Mouse (Mus musculus) limb, embryonic 12.5 days (tissue): ENCODE results near the gene Gspt1. TPM values are rescaled to one million over a fixed set of nuclear protein-coding genes. Genes with fewer than 3 reads are reported as not detected.
"Not testable (repeated sequence)": the region's sequence is repeated elsewhere in the genome, so short reads cannot be mapped to it uniquely, and the experiment has no call there.

Source experiments
- ATAC-seq: fragments of 200-750 bp; cut with Nextera tagmentation; 2 replicates; pipeline ENCODE4 v1.8.0; 2017; ENCODE audit warnings: low read depth, moderate TSS enrichment; ENCODE audit not compliant: insufficient number of reproducible peaks, insufficient read depth, low FRiP score, low TSS enrichment
- H3K27ac ChIP-seq: fragments of 300-500 bp; sonication (generic); 2 replicates; pipeline ENCODE4 v1.5.1; 2016; ENCODE audit warnings: mild to moderate bottlenecking, moderate library complexity
- H3K27me3 ChIP-seq: fragments of 300-500 bp; sonication (generic); 2 replicates; pipeline ENCODE4 v1.6.1; 2016; ENCODE audit warnings: mild to moderate bottlenecking, moderate library complexity
- H3K36me3 ChIP-seq: fragments of 300-500 bp; sonication (generic); 2 replicates; pipeline ENCODE4 v1.6.1; 2016; ENCODE audit warnings: mild to moderate bottlenecking, moderate library complexity
- H3K4me1 ChIP-seq: fragments of 300-500 bp; sonication (generic); replicated peaks from 2 replicates; pipeline ENCODE4 v1.6.1; 2016
- H3K4me2 ChIP-seq: fragments of 300-500 bp; sonication (generic); 2 replicates; pipeline ENCODE4 v1.6.1; 2016; ENCODE audit warnings: mild to moderate bottlenecking, moderate library complexity
- H3K4me3 ChIP-seq: fragments of 300-500 bp; sonication (generic); replicated peaks from 2 replicates; pipeline ENCODE4 v1.5.1; 2016; ENCODE audit warnings: mild to moderate bottlenecking
- H3K9ac ChIP-seq: fragments of 300-500 bp; sonication (generic); replicated peaks from 2 replicates; pipeline ENCODE4 v1.6.1; 2016; ENCODE audit warnings: mild to moderate bottlenecking, moderate library complexity
- H3K9me3 ChIP-seq: fragments of 300-500 bp; sonication (generic); 2 replicates; pipeline ENCODE4 v1.6.1; 2016; ENCODE audit warnings: mild to moderate bottlenecking, moderate library complexity
- WGBS: fragments of 180-500 bp; shearing (Covaris S2); methylation state at CpG from one replicate; pipeline ENCODE4 v1.1.7; 2016; 5-methylcytosine and 5-hydroxymethylcytosine counted together
- polyA plus RNA-seq: library from polyadenylated mRNA; unstranded; fragments of >200 nt; fragmentation: Nextera tagmentation; extraction: Ambion mirVana; gene quantifications from 2 replicates; pipeline ENCODE4 v1.2.1, GENCODE M21; 2016

The Gspt1 gene
- polyA plus RNA-seq, result 106 and 113 TPM in 2 replicates

DNA sequence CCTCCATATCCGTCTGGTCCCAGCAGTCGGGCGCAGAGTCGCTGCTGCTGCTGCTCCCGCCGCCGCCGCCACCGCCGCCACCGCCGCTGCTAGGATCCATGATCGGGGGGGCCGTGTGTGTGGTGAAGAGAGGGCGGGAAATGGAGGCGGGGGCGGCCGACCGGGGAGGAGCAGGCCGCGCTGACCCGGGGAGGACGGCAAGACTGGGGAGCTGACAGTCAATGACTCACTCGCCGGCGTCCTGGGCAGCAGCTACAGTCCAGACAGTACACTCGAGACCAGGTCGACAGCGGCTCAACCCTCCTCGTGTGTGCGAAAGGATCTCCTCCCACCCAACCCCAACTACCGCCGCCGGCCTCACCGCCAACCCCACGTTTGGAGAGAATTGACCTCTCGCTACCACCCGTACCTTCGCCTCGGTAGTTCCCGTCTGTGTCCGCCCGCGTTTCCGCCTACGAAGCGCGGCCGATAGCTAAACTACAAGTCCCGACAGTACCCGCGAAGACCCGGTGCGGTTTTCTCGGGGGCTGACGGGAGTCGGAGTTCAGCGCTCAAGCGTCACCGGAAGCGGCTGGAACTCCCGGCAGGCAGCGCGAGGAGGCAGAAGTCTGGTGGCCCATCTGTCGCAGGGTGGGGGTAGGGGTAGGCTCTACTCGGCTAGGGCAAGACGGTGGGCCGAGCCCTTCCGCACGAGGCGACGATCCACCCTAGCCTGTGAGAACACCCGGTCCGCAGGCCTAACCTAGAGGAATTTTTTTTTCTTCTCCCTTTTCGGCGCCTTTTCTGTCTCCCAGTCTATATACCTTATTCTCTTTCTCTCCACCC, at the start of gene Gspt1:
Gene Gspt1 (minus strand): TSS at position 428 of the 825 bp plus-strand sequence.
- peak within 1 kb of the TSS; percentile 74 for H3K4me2 ChIP-seq
- under 1% methylated on average over 76 of the region's 76 CpGs for WGBS

DNA sequence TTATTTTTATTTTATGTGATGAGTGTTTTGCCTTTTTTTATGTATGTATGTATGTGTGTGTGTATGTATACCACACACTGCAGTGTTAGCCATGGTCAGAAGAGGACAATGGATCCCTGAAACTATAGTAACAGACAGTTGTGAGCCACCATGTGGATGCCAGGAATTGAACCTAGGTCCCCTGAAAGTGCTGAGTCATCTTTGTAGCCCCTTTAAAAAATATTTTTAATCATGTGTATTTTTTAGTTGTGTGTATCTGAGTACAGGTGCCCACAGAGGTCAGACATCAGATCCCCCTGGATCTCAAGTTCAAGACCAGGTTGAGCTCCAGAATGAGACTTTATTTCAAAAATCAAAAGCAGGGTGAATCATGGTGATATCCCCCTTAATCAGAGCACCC, 49.6 kb upstream of the Gspt1 start:
- Histone ChIP-seq H3K9me3 (no peaks in the 10 kb centered on the region), H3K4me2 (no peak overlapping the region), H3K4me1 (no peaks in the 10 kb centered on the region), H3K36me3 (no peaks in the 10 kb centered on the region), H3K9ac (no peak overlapping the region), H3K27me3 (no peaks in the 10 kb centered on the region), H3K27ac (no peak overlapping the region), H3K4me3 (no peak overlapping the region)
- no peak for ATAC-seq

More for the DNA sequence above, at the start of gene Gspt1:
- Histone ChIP-seq H3K9ac (peak within 1 kb of the TSS; percentile 88), H3K36me3 (peaks cover 4% of the 10 kb centered on the region; the same call in 1 of the 2 replicates), H3K4me1 (peaks cover 11% of the 10 kb centered on the region), H3K27me3 (no peaks in the 10 kb centered on the region), H3K4me3 (peak within 1 kb of the TSS; percentile 100), H3K27ac (peak within 1 kb of the TSS; percentile 96), H3K9me3 (no peaks in the 10 kb centered on the region)
- peak; percentile 98 for ATAC-seq

DNA sequence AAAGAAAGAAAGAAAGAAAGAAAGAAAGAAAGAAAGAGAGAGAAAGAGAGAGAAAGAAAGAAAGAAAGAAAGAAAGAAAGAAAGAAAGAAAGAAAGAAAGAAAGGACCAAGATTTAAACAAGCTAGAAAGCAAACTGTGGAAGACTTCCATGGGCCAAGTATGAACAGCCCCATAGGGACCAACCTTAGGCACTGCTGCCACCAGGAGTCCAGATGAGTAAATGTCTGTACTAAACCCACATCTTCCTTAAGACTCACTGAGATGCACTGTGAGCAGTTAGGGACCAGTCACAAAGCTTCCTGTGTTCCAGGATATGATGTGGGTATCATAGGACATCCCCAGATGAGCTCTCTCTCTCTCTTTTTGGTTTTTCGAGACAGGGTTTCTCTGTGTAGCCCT, 43.6 kb upstream of the Gspt1 start:
- not testable (repeated sequence) for H3K4me2 ChIP-seq, H3K9ac ChIP-seq, H3K9me3 ChIP-seq, H3K27me3 ChIP-seq, H3K36me3 ChIP-seq, H3K27ac ChIP-seq, H3K4me1 ChIP-seq, H3K4me3 ChIP-seq, ATAC-seq
- 79% methylated on average over 1 of the region's 1 CpGs for WGBS

DNA sequence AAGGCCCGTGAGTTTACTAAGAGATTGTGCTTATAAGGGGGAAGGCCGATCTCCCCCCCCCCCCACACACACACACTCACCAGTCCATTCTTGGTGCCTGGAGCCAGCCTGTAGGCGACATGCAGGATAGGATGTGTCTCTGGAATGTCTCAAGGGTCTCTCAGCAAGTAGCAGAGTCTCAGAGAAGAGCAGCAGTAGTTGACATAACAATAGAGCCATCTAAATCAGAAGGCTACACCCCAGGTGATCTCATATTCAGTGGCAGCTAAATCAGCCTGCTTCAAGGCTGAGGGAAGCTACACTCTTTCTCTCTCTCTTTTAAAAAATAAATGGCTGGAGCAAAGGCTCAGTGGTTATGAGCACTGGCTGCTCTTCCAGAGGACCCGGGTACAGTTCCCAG, 41.5 kb upstream of the Gspt1 start:
- ATAC-seq, H3K4me1 ChIP-seq: not testable (repeated sequence)
- WGBS, result 78% methylated on average over 4 of the region's 4 CpGs

DNA sequence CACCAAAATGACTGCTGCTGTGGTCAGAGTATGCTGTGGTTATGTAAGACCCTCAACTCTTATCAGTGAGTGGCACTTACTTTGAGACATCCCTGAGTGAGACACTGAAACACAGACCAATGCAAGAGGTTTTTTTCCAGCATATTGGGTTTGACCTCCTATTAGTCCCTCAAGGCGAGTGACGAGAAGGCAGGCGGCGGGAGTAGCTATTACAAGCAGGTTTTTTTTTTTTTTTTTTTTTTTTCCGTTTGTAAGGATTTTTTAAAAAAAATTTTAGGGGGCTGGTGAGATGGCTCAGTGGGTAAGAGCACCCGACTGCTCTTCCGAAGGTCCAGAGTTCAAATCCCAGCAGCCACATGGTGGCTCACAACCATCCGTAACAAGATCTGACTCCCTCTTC, 34.7 kb upstream of the Gspt1 start:
- WGBS, result 94% methylated on average over 8 of the region's 8 CpGs
- H3K9me3 ChIP-seq, result peaks cover 12% of the 10 kb centered on the region; the same call in 1 of the 2 replicates
- not testable (repeated sequence) for H3K4me3 ChIP-seq, ATAC-seq, H3K4me1 ChIP-seq, H3K9ac ChIP-seq, H3K36me3 ChIP-seq, H3K27me3 ChIP-seq, H3K27ac ChIP-seq, H3K4me2 ChIP-seq

More for the DNA sequence above, 41.5 kb upstream of the Gspt1 start:
- not testable (repeated sequence) for H3K27ac ChIP-seq, H3K9me3 ChIP-seq, H3K27me3 ChIP-seq, H3K9ac ChIP-seq, H3K4me2 ChIP-seq, H3K36me3 ChIP-seq, H3K4me3 ChIP-seq

DNA sequence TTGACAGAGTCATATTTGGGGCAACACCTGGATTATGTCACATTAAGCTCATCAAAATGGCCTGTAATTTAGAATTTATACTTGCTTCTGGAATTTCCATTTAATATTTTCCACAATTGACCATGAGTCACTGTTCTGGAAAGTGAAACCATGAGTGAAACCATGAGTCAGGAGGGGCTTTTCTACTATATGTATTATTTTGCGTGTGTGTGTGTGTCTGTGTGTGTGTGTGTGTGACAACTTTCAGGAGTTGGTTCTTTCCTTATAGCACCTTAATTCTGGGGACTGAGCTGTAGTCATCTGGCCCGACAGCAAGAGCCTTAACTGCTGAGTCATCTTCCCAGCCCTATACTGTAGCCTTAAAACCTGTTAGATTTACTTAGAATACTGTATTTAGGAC, 31.8 kb upstream of the Gspt1 start:
- Histone ChIP-seq H3K27me3 (no peaks in the 10 kb centered on the region), H3K9me3 (peaks cover 12% of the 10 kb centered on the region; the same call in 1 of the 2 replicates), H3K9ac (no peak overlapping the region), H3K36me3 (no peaks in the 10 kb centered on the region), H3K27ac (no peak overlapping the region), H3K4me1 (no peaks in the 10 kb centered on the region), H3K4me3 (no peak overlapping the region), H3K4me2 (no peak overlapping the region)
- WGBS, result 73% methylated on average over 2 of the region's 2 CpGs
- ATAC-seq, result no peak

DNA sequence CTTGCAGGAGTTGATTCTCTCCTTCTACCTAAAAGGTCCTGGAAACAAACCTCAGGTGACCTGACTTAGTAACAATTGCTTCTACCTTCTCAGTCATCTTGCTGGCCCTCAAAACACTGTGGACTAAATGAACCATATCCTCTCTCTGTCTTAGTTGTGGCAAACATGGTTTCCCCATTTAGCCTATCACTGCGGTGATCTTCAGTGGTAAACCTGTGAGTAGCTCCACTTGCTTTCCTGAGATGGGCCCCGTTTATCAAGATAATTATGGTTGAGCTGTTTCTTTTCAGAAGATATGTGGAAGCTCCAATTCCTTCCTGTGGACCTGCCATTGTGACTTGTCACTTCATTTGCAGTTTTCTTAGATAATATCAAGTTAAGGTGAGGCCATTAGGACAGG, 30.8 kb upstream of the Gspt1 start:
- Histone ChIP-seq H3K9me3 (peaks cover 5% of the 10 kb centered on the region; the same call in 1 of the 2 replicates), H3K27ac (no peak overlapping the region), H3K36me3 (no peaks in the 10 kb centered on the region), H3K4me3 (no peak overlapping the region), H3K9ac (no peak overlapping the region), H3K4me1 (no peaks in the 10 kb centered on the region), H3K27me3 (no peaks in the 10 kb centered on the region), H3K4me2 (no peak overlapping the region)
- 90% methylated on average over 2 of the region's 2 CpGs for WGBS
- no peak for ATAC-seq

DNA sequence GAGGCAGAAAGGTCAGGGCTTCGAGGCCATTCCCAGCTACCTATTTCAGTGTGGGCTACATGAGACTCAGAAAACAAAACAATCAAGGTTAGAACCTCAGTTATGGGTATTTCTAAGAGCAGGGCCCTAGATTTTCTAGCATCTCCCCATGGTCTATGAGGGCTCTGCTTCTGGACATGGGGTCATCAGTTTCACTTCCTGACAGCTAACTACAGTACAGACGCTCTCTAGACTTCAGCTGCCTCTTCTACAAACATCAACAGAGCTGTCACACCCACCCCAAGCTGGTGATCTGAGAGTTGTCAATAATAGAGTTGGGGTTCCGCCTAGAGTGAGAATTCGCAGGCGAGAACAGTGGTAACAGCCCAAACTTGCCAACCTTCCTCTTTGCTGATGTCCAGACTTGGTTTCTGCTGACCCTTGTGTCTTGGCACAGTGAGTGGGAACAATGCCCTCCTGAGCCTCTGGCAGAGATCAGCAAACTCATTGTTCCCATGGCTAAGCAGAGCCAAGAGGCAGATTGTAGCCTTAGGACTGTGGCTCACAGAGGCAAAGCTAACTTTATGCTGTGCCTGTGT, 28.6 kb upstream of the Gspt1 start:
- WGBS, result 84% methylated on average over 5 of the region's 5 CpGs
- Histone ChIP-seq H3K9me3 (no peaks in the 10 kb centered on the region), H3K9ac (no peak overlapping the region), H3K4me1 (no peaks in the 10 kb centered on the region), H3K36me3 (no peaks in the 10 kb centered on the region), H3K4me2 (no peak overlapping the region), H3K27ac (no peak overlapping the region), H3K4me3 (no peak overlapping the region), H3K27me3 (no peaks in the 10 kb centered on the region)
- no peak for ATAC-seq

DNA sequence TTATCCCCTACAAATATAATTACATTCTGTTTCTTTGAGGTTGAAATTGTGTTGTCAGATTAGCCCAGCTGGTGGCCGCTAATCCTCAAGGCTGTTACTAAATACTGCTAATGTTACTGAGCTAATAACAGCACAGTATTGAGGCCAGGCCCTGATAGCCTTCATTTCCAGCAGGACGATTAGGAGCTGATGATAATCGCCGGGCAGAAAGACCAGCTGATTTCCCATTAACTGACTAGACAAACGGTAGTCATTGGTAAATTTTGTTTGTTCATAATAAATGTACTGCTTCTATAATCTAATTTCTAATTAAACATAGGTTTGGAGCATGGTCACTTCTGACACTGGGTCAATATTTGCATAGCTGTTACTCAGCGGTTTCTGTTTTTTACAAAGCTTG, 24.7 kb upstream of the Gspt1 start:
- no peaks in the 10 kb centered on the region for H3K36me3 ChIP-seq
- no peaks in the 10 kb centered on the region for H3K4me1 ChIP-seq
- H3K27me3 ChIP-seq, result no peaks in the 10 kb centered on the region
- ATAC-seq, result no peak
- no peak overlapping the region for H3K4me3 ChIP-seq
- H3K27ac ChIP-seq, result no peak overlapping the region
- H3K9me3 ChIP-seq, result no peaks in the 10 kb centered on the region
- no peak overlapping the region for H3K9ac ChIP-seq
- no peak overlapping the region for H3K4me2 ChIP-seq
- 79% methylated on average over 6 of the region's 6 CpGs for WGBS

DNA sequence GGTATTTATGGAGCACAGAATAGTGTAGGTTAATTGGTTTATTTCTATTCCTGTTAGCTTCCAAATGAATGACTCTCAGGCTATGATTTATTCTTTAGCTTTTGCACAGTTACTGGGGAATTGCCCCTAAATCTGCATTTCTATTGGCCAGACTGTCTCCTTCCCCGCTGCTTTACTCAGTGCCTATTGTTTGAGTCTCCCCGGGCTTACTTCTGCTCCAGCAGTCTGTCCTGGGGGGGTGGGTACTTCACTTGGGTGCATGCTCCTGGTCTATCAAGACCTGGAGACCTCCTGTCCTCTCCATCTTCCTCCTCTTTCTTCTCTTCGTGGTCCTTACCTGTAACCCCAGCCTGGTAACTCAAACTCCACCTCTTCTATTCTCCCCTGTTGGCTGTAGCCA, 22.8 kb upstream of the Gspt1 start:
- H3K27me3 ChIP-seq, result no peaks in the 10 kb centered on the region
- no peaks in the 10 kb centered on the region for H3K9me3 ChIP-seq
- no peak overlapping the region for H3K27ac ChIP-seq
- WGBS, result 61% methylated on average over 3 of the region's 3 CpGs
- no peak for ATAC-seq
- H3K4me2 ChIP-seq, result no peak overlapping the region
- no peaks in the 10 kb centered on the region for H3K36me3 ChIP-seq
- no peaks in the 10 kb centered on the region for H3K4me1 ChIP-seq
- no peak overlapping the region for H3K4me3 ChIP-seq
- no peak overlapping the region for H3K9ac ChIP-seq

DNA sequence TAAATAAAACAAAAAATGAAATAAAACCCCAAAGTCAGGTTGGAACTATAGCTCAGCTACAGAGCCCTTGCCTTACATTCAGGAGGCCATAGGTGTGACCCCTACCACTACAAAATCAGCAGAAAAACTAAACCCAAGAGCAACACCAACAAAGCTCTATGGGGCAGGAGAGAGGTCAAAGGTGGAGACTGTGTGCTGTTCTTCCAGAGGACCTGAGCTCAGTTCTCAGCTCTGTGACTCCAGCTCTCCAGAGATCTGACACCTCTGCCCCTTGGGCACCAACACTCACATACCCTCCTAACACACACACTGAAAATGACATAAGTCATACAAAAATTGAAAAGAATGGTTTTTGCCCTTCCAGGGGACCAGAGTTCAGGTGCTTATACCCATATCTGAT, 16.9 kb upstream of the Gspt1 start:
- Histone ChIP-seq H3K27ac (no peak overlapping the region), H3K9ac (no peak overlapping the region), H3K4me3 (no peak overlapping the region), H3K4me2 (no peak overlapping the region), H3K9me3 (no peaks in the 10 kb centered on the region), H3K27me3 (no peaks in the 10 kb centered on the region), H3K36me3 (no peaks in the 10 kb centered on the region), H3K4me1 (no peaks in the 10 kb centered on the region)
- no peak for ATAC-seq

DNA sequence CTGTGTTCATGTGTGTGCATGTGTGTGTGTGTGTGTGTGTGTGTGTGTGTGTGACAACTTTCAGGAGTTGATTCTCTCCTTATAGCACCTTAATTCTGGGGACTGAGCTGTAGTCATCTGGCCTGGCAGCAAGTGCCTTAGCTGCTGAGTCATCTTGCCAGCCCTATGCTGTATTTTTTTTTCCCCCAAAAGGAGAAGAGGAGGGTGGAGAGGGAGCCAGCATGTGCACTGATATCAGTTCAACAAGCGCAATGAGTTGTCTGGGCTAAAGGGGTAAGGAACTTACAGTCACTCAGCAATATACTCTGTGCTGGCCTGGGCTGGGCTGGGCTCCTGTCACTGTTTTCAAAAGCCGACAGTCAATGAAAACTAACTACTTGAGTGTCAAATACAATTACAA, 16.5 kb upstream of the Gspt1 start:
- H3K36me3 ChIP-seq, result no peaks in the 10 kb centered on the region
- no peak overlapping the region for H3K4me3 ChIP-seq
- H3K4me2 ChIP-seq, result no peak overlapping the region
- H3K4me1 ChIP-seq, result no peaks in the 10 kb centered on the region
- 87% methylated on average over 2 of the region's 2 CpGs for WGBS
- no peak overlapping the region for H3K27ac ChIP-seq
- no peaks in the 10 kb centered on the region for H3K27me3 ChIP-seq
- no peak; the same call in 1 of the 2 replicates for ATAC-seq
- no peaks in the 10 kb centered on the region for H3K9me3 ChIP-seq
- H3K9ac ChIP-seq, result no peak overlapping the region
